Mouse (Mus musculus): ENCODE data around the gene Slc22a18.

DNA sequence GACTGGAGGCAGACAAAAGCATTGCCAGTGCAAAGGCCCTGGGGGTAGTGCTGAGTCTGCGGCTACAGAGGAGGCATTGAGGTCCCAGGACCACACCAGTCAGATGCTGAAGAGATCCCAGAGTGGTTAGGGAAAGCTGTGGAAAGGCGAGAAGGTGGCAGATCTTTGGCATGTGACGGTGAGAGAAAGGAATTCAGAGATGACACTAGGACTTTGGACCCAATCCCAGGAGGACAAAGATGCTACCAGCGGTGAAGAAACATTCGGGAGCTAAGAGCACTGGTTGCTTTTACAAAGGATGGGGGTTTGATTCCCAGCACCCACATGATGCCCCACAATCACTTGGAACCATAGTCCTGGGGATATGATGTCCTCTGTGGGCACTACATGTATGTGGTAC is 4.3 kb downstream of the Slc22a18 start:
- no peak for TF ChIP-seq POLR2A (IDR thresholded peaks at IDR 0.05; ENCODE audit: borderline replicate concordance, extremely low read depth, insufficient read depth, insufficient read length, poor library complexity, severe bottlenecking)
- no peak for TF ChIP-seq CTCF (IDR thresholded peaks at IDR 0.05; ENCODE audit: borderline replicate concordance, extremely low read depth, insufficient read depth, insufficient read length)

All from brain, embryonic 14.5 days (tissue).